Mouse (Mus musculus) spleen, postnatal 4 days (tissue): ENCODE measurements around the gene Rab3b.

Experiments
- DNase-seq, 2 experiments: peaks; one replicate each; pipeline ENCODE4 v3.0.0; 2022; ENCODE audit warnings: low spot score in 2 of 2

Rab3b gene

DNA sequence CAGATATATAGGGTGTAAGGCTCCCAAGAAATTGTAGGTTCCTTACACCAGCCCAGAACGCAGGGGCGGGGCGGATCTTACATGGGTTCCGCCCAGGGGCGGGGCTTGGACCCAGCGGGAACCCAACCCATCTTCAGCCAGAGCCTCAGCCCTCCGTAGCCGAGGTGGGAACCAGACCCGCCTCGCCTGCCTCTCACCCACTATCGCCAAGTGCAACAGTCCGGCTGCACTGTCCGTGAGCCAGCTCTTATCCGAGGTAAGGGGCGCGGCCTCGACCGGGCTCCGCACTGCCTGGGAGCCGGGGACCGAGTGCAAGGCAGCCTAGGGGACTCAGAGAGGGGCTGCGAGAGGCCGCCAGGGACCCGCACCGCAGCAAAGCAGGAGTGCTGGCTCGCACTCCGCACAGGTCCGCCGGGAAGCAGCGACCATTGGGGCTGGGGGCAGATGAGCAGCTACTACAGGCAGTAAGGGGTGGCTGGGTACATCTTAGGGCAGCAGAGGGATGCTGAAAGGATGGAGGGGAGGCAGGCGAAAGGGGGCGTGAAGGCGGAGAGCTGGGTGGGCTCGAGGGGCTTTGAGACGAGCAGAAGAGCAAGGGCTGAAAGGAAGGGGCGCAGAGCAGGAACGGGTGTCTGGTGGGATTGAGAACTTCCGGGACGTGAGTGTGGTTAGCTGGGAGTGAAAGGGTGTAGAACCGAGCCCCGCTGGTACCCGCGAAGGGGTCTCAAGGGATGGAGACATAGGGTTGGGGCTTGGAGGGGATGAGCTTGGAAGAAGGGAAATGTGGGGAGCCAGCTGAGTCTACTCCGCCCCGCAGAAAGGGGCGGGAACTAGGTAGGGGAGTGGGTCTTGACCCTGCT lies at the start of gene Rab3b:
TSS of gene Rab3b (plus strand) at position 101 of the 860 bp plus-strand sequence.
- peak; percentile 71 to 81 for DNase-seq

DNA sequence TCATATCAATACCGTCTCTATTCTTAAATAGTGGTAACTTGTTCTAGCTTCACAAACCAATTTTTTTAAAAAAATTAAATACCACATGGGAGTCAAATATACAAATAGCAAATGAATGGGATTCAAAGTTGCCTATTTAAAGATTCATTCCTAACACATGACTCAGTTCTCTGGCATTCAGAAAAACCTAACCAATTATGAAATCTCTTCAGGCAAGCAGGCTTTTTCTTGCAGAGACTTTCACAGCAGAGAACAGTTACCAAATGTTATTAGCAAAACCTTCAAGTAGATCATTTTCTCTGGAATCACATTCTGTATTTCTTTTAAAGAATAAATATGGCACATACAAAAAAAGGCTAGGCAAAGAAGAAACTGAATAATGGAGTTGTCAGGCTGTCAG lies 48.2 kb upstream of the Rab3b start:
- DNase-seq: no peak

DNA sequence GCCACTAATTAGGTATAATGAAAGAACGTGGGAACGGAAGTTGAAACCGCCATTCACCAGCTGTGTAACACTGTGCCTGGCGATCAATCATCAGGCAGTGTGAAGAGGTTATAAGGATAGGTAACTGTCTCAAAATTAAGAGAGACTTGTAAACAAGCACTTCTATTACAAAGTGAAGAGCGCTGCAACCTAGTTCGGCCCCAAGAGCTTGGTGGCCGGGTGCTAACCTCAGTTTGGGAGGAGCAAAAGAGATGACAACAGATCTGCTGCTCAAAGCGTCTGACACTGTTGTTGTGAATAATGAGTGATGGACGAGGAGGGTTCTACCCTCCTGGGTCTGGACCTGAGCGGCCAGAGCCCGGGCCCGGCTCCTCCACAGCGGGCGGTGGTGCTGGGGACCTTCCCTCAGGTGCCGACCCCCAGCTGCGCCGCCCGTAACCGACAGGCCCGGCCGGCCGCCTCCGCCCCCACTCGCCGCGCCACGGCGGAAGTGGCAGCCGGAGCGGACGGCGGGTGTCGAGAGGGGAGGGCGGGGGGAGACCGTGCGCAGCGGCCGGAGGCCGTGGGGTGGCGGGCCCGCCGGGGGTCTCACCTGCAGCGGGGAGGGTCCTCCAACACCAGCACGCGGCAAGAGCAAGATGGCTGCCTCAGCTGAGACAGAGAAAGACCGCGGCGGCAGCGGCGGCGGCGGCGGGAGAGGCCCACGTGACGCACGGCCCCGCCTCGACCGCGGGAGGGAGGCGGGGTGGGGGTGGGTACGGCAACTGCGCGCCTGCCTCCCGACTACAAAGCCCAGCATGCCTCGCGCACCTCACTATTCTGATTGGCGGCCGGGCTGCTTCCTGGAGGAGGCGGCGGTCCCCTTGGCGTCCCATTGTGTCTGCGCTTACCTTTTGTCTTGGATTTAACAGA lies 45.7 kb upstream of the Rab3b start, which contains the start of gene Btf3l4:
TSS of gene Btf3l4 (minus strand) at position 699 of the 912 bp plus-strand sequence.
- peak; percentile 88 to 93 for DNase-seq

DNA sequence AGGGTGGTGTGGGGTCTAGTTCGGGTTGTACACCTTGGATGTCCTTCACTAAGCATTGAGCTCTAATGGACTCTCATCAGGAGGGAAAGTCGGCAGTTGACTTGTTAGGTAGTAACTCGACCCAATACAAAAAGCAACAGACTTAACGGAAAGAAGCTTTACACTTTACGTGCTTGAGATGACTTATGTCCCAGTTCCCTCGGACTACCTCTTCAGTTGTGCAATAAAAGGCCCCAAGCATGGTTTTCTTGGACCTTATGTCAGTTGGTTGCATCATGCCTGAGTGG lies 45.1 kb upstream of the Rab3b start:
- DNase-seq: no peak

DNA sequence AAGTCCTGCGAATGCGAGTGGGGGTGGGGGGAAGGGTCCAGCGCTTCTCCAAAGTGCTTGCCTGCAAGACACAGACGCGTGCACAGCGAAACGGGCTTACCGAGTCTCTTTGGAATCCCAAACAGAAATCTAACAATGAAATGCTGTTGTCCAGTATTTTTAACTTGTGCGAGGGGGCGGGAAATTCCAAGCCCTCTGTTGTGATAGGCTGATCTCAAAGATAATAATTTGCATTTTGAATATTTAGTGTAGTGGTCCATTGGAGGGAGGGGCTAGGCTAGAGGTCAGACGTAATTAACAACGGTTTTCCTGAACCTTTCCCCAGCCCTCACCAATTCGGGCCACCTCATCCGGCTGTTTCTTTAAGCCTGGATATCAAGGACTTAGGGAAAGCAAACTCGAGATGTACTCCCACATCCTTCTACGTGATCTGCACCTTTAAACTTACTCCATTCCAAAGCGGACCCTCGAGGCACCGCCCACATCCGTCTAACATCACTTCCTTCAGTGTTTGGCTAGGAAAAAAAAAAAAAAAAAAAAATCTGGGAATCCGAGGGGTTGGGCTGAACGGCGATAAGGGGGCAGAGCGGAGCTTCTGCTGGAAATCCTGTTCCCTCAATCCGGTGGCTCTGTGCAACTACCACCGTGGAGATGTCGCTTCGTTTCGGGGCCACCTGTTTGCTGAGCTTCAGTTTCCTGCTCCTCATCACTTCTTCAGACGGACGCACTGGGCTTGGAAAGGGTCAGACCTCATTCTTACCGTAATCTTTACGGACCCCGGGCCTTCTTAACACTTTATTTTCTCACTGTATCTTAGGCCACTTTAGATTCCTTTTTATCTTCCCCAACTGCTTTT lies 44.5 kb upstream of the Rab3b start, which contains the start of gene Txndc12:
TSS of gene Txndc12 (plus strand) at position 487 of the 856 bp plus-strand sequence.
- peak; percentile 62 to 77 for DNase-seq

DNA sequence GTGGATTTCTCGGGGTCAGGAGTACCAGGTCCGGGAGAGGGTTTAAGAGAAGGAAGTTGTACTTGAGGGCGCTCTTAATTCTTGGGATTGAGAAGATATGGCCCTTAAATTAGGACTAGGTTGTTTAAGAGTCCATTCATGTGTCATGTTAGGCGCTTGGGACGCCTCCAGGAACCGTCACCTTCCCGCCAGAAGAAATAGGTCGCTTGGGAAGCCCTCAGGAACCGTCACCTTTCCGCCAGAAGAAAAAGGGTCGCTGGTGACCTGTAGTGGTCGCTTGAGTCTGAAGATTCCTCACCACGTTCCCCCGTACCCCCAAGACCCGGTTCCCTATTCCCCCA lies 43.9 kb upstream of the Rab3b start:
- DNase-seq: no peak

DNA sequence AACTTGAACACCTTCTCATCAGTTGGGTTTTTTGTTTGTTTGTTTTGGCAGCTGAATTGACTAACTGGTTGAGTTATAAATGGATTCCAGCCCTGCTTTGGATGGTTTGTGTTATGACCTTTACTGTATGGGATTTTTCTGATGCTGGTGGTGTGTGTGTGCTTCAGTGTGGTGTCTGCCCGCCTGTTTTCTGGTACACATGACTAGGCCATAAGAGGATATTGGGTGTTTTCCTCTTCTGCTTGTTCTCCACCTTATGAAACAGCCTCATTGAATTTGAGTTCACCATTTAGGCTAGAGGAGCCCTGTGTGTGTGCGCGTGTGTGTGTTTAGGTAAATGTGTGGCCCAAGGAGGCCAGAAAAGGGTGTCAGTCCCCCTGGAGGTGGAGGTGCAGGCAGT lies 43.4 kb upstream of the Rab3b start:
- no peak for DNase-seq

DNA sequence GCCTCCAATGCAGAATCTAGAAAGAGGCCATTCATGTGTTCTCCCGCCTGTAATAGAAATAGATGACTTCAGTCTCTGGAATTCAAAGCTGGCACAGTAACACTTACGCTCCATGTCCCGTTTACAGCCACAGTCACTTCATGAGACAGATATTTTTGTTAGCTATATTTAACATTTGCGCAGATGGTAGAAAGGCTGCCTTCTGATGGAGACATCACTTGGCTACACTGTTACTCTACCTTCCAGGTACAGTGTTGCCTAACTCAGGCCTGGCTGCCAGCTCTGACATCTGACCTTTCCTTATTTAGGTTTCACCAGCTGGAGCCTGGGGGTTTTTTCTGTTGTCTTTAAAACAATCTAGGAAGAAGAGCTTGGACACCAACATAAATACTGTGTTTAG lies 40.8 kb upstream of the Rab3b start:
- no peak for DNase-seq

DNA sequence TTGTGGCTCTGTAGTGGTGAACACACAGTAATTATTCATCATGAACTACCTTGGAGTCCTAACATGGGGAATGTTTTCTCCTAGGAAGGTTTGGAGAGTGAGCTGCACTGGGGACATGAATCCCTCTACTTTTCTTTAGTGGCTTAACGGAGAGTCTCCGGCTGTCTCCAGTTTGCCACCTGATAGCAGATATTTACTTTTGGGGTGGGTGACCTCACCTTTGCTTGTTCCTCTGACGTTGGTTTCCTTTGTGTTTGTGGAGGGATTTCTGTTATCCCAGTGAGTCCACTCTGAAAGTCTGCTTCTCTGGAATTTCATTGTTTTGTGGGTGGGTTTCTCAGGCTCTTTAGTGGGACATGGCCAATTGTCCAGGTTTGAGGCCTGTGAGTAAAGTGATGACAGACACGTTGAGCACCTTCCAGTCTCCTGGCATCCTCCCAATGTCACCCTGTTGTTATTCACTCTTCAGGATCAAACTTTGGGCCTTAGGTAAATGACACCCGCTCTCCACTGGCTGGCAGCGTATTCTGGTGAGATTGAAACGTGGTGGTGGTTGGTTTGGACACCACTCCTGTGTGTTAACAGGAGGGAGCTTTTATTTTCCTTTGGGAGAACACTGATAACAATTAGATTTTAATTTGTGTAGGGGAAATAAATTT lies 36.8 kb upstream of the Rab3b start:
- DNase-seq: no peak

DNA sequence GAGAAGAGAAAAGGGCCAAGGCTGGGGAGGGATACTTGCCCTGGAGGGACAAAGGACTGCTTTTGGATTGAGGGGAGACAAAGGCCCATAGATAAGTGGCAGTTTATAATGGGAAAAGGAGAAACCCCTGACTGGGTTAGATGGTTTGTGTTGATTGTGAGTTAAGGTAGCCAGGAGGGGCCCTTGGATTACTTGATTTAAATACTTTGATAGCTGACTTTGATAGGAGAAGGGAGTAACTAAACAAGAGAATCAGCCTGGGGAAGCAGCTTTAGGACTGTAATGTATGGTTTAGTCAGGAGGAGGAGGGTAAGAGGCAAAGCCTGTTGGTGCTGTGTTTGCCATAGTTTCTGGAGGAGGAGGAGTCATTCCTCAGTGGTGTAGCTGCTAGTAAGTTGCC lies 35.5 kb upstream of the Rab3b start:
- DNase-seq: no peak

DNA sequence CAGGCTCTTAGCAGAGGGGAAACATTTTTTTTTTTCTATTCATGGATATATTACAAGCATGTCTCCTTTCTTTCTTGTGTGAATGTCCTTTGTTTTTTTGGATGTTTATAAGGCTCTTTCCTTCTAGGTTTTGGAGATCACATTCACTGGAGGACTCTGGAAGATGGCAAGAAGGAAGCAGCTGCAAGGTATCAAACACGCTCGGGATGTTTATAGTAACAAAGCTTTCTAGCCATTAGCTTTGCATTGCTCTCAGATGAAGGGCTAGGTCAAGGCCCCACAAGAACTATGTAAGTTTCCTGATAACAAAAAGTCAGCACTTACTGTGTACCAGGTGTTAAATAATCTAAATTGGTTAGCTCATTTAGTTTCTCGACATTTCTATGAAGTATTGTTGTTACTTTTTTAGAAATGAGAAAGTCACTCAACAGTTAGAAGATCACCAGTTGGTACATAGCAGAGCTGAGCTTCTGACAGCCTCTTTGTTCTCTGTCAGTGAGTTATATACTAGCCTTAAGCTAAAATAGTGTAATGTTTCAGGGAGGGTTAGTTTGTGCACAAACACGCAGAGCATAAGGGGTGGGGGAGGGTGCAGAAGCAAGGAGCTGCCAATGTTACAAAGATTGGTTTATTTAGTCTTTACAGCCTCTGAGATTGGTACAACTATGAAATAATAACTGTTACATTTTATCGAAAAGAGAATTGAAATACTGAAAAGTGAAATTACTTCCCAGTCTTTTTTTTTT lies 32.9 kb upstream of the Rab3b start:
- no peak for DNase-seq

DNA sequence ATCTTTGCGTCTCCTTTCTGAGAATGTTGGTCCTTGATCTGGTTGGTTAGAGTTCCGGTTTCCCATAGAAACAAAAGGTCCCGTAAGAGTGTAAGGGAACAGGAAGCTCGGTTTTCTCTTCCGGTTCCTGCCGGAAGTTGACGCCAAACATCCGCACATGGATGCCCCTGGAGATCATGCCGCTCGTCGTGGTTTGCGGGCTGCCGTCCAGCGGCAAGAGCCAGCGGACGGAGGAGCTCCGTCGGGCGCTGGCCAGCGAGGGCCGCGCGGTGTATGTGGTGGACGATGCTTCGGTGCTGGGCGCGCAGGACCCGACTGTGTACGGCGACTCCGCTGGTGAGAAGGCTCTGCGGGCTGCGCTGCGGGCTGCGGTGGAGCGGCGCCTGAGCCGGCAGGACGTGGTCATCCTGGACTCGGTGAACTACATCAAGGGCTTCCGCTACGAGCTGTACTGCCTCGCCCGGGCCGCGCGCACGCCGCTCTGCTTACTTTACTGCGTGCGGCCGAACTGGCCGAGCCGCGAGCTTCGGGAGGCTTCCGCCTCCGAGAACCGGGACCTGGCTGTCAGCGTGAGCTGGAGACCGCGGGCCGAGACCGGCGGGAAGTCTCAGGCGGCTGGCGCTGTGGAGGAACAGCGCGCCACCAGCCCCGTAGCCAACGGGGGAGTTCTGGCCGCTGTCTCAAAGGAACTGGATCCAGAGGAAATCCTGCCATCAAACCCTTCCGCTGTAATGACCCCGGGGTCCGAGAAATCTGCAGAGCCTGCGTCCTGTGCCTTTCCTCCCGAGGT lies 31.0 kb upstream of the Rab3b start, which contains the start of gene Kti12:
TSS of gene Kti12 (plus strand) at position 71 of the 790 bp plus-strand sequence.
- peak; percentile 68 to 82 for DNase-seq

DNA sequence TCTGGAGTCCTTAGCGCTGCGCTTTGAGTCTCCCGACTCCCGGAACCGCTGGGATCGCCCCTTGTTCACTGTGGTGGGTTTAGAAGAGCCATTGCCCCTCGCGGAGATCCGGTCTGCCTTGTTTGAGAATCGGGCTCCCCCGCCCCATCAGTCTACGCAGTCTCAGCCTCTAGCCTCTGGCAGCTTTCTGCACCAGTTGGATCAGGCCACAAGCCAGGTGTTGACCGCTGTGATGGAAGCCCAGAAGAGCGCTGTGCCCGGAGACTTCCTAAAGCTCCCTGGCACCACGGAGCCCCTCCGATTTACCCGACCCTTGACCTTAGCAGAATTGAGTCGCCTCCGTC lies 30.4 kb upstream of the Rab3b start, which contains the start of gene A730015C16Rik:
TSS of gene A730015C16Rik (minus strand) at position 115 of the 344 bp plus-strand sequence.
- DNase-seq: no peak

DNA sequence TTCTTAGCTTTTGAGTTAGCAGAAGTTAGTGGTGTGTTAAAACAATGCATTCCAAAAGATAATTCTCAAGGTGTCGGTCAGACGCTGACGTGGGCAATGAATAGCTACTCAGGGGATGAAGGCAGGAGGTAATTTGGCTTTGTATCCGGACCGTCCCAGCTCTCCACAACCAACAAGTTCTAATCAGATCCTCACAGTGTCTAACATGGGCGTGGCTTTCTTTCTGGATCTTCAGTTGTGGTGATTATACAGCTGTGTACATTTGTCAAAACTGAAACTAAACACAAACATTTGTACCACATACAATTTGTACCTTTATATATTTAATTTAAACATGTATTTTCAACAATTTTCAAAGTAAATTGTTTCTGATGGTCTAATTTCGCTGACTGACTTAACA lies 12.1 kb upstream of the Rab3b start:
- peak in 1 of 2 experiments; percentile 15 for DNase-seq

DNA sequence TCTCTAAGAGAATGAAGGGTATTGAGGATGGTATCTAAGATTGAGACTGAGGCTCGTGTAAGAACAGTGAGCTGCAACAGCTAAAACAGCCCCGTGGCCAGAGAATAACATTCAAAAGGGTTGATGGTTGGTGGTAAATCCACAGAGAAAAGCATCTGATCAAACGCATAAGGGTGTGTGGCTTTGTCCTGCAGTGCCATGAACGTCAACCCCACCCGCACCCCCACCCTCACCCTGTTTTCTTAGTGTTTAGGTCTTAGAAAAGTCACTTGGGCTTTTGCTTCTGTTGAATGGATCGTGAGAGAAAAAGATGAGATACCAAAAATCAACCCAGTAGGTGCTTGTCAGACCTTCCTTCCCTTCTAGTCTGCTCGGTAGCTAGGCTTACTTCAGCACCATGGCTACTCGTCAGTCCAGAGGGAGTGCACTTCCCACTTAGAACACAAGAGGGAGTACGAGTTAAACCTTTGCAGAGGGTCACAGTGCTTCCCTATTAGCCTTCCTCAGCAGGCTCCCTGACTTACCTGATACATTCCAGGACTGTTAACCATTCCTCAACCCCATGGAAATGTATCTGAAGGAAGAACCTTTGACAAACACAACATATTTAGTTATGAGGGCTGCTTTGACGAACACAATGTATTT lies 9.0 kb upstream of the Rab3b start:
- peak; percentile 80 to 89 for DNase-seq

DNA sequence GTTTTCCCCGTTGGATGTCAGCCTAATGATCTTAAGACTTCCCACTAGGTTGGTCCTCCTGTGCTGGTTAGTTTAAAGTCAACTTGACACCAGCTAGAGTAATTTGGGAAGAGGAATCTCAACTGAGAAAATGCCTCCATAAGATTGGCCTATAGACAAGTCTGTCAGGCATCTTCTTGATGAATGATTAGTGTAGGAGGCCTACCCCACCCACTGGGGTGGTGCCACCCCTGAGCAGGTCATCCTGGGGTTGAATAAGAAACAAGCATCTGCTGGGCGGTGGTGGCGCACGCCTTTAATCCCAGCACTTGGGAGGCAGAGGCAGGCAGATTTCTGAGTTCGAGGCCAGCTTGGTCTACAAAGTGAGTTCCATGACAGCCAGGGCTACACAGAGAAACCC lies 5.1 kb upstream of the Rab3b start:
- DNase-seq: no peak

DNA sequence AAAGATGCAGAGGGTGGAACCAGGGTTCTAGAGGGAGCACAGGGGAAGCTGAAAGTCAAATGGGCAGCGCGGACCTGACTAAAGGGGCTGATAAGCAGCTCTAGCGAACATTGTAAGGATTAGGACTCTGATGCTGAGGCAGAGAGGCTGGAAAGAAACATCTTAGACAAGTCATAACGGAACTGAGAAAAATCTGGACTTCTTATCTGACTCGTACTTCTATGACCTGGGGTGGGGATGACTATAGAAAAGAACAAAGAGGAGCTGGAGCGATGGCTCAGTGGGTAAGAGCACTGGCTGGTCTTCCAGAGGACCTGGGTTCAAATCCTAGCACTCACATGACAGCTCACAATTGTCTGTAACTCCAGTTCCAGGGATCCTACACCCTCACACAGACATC lies 962 bp upstream of the Rab3b start:
- DNase-seq: no peak

DNA sequence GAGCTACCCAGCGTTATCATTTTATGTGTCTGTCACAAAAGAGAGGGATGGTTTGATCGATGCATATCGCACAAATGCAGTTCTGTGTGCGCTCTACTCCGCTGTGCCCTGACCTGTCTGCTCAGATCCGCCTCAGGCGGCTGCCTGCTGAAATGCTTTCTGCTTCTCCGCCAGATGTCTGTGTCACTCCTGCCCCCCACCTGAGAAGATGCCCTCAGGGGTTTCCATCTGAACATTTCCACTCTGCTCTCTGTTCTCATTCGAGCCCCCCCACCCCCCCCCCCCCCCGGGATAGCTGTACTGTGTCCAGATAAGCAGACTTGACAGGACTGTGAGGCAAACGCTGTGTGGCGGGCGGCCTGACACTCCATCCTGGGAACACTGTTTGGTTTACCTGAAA lies 5.0 kb downstream of the Rab3b start:
- DNase-seq: no peak

DNA sequence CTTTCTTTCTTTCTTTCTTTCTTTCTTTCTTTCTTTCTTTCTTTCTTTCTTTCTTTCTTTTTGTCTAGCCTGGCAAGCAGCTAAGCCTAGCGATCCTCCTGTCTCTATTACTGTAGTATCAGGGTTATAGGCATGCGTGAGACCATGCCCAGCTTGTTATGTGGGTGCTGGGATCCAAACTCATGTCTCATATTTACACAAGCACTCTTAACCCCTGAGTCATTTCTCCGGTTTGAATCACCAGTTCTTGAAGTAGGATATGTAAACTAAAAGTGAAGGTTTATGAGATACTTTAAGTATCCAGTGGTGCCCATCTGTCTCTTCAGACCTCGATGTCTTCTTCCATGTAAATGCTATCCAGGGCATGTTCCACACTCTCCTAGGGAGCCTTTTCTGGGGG lies 8.6 kb downstream of the Rab3b start:
- no peak for DNase-seq
